Mouse (Mus musculus) bone marrow macrophage, adult 2 months (primary cell): ENCODE measurements around the gene Cpvl. TPM values are rescaled to one million over a fixed set of nuclear protein-coding genes. Genes with fewer than 3 reads are reported as not detected.
A peak's percentile ranks its signal among the peaks of the same experiment; 100 is the strongest.

ENCODE experiments used
- H3K27ac ChIP-seq: 2 replicates; pipeline ENCODE4 v1.5.1; 2012; ENCODE audit warnings: low read depth, low read length; ENCODE audit not compliant: insufficient read depth
- H3K4me1 ChIP-seq: 2 replicates; pipeline ENCODE4 v1.6.1; 2012; ENCODE audit warnings: low read length; ENCODE audit not compliant: control insufficient read depth, insufficient read depth
- H3K4me3 ChIP-seq: 2 replicates; pipeline ENCODE4 v1.5.1; 2012; ENCODE audit warnings: mild to moderate bottlenecking, low read length, moderate library complexity; ENCODE audit not compliant: insufficient read depth
- CTCF ChIP-seq: IDR thresholded peaks from 2 replicates; pipeline ENCODE4 v1.5.1; 2012; ENCODE audit warnings: low read depth, mild to moderate bottlenecking, low read length, moderate library complexity
- POLR2A ChIP-seq: IDR thresholded peaks from 2 replicates; pipeline ENCODE4 v1.6.1; 2012; ENCODE audit warnings: mild to moderate bottlenecking, low read depth, low read length, borderline replicate concordance
- polyA plus RNA-seq: library from polyadenylated mRNA; stranded (reverse); fragments of >200 nt; gene quantifications from 2 replicates; pipeline ENCODE4 v1.2.4, GENCODE M21; 2012; ENCODE audit not compliant: missing spikeins, insufficient read depth, insufficient read length

Cpvl gene
- polyA plus RNA-seq, 1 experiment = not detected

DNA sequence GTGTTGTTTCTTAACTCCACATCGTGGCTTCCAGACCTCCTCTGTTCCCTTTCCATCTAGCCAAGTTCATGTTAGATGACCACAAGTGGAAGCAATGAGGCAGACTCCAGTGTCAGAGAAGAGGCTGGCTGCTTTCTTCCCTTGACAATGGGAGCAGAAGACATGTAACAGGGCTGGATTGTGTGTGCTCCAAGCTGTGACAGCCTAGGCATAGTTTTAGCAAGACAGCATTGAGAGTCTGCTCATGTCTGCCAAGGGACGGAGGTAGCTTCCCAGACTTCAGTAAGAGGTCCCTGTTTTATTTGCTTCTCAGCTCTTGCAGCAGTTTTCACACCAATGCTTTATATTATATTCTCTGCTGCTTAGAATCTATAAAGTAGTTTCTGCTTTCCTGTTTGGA is 124.2 kb downstream of the Cpvl start:
- 0 out of 2 replicates have a peak overlapping the region, but pooled peaks have one; percentile 1 for H3K27ac ChIP-seq
- no peak overlapping the region for H3K4me3 ChIP-seq
- TF ChIP-seq POLR2A (no peak), CTCF (no peak)
- peaks cover 5% of the 10 kb centered on the region; the same call in 1 of the 2 replicates for H3K4me1 ChIP-seq

DNA sequence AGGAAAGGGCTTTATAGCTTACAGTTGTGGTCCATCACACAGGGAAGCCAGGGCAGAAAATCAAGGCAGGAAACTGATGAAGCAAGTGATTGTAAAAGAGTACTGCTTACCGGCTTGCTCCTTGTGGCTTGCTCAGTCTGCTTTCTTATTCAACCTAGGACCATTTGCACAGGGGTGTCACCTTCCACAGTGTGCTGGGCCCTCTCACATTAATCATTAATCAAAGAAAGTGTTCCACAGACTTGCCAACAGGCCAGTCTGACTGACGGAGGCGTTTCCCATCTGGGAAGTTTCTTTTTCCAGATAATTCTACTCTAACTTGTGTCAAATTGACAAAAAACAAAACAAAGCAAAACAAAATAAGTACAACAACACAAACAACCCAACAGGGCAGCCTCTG is 124.9 kb downstream of the Cpvl start:
- TF ChIP-seq CTCF (no peak), POLR2A (no peak)
- Histone ChIP-seq H3K4me3 (no peak overlapping the region), H3K4me1 (peaks cover 3% of the 10 kb centered on the region; the same call in 1 of the 2 replicates), H3K27ac (no peak overlapping the region)

DNA sequence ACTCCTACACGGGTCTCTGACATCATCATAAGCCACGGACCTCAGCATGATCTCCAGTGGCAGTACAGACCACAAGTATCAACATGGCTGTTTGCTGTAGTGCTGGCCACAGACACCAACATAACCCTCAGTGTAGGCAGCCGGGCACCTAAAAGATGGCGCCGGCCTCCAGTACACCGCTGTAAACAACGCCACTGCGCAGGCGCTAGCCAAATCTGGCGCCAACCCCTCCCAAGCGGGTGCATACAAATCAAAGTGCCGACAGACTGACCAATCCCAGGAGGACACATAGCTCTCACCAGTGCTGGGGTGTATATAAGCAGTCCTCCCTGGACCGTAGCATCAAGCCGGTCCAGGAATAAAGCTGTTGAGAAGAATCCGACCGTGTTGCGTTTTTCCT is 133.8 kb downstream of the Cpvl start:
- Histone ChIP-seq H3K4me1 (no peaks in the 10 kb centered on the region), H3K27ac (no peak overlapping the region), H3K4me3 (no peak overlapping the region)
- no peak for TF ChIP-seq POLR2A
- TF ChIP-seq CTCF = no peak

GRCm38 (mm10) chr6:53825213-53825612 is 153.3 kb downstream of the Cpvl start:
- TF ChIP-seq POLR2A (no peak), CTCF (no peak)
- H3K4me3 ChIP-seq = no peak overlapping the region
- H3K27ac ChIP-seq = no peak overlapping the region
- H3K4me1 ChIP-seq = no peaks in the 10 kb centered on the region

Other genes with a start within 250 kb of the Cpvl start
- gene Tril, start 157.8 kb downstream of the Cpvl start, polyA plus RNA-seq = not detected in 2 replicates
- gene Chn2, start 60.9 kb upstream of the Cpvl start, polyA plus RNA-seq = 8.0 and 9.5 TPM in 2 replicates